ENCODE assay signal across 10 mouse cellular contexts in genomic region chr10:79794491-79794931, GRCm38 (mm10). TPM values are rescaled to one million over a fixed set of nuclear protein-coding genes. Genes with fewer than 3 reads are reported as not detected.
A peak's percentile ranks its signal among the peaks of the same experiment; 100 is the strongest.
DNase-seq lines count a peak whose midpoint lies in the region; ATAC-seq and TF ChIP-seq lines count a peak whose summit lies in the region.
"Had no signal": no experiment of that assay in that cellular context is flagged by ENCODE, and none has a peak within 500 bp of the region (broad histone marks: within the 10 kb centered on the region; RNA-seq: fewer than 3 reads in every experiment).

No protein-coding gene starts in this region.

- DNase-seq in frontal cortex, postnatal 14 days (ENCODE audit: low spot score in 2 of 2): no peak
- DNase-seq in embryonic facial prominence, embryonic 10.5 days (ENCODE audit: low spot score): peak; percentile 46
- peak; percentile 79 for DNase-seq in lung, postnatal 14 days
- DNase-seq in stomach, postnatal 0 days (ENCODE audit: low spot score): peak; percentile 56

- peaks cover 21% of the 10 kb centered on the region for H3K36me3 ChIP-seq in embryonic facial prominence, embryonic 10.5 days (replicated peaks)
- no peaks in the 10 kb centered on the region for H3K36me3 ChIP-seq in heart, embryonic 11.5 days (ENCODE audit: control insufficient read depth, insufficient read depth, low read length)
- no peaks in the 10 kb centered on the region for H3K36me3 ChIP-seq in kidney, embryonic 14.5 days (ENCODE audit: control insufficient read depth, insufficient read depth, low read length)
- no peaks in the 10 kb centered on the region for H3K36me3 ChIP-seq in stomach, postnatal 0 days (ENCODE audit: control insufficient read depth, insufficient read depth, low read length)

- peaks cover 51% of the 10 kb centered on the region for H3K4me1 ChIP-seq in embryonic facial prominence, embryonic 10.5 days
- H3K4me1 ChIP-seq in heart, embryonic 11.5 days (ENCODE audit: control insufficient read depth, insufficient read depth, low read length): peaks cover 10% of the 10 kb centered on the region
- H3K4me1 ChIP-seq in kidney, embryonic 14.5 days (ENCODE audit: control insufficient read depth, insufficient read depth, low read length): peaks cover 34% of the 10 kb centered on the region
- peaks cover 9% of the 10 kb centered on the region for H3K4me1 ChIP-seq in stomach, postnatal 0 days (replicated peaks; ENCODE audit: control insufficient read depth, insufficient read depth)

- peak overlapping the region; percentile 95 for H3K4me3 ChIP-seq in embryonic facial prominence, embryonic 10.5 days
- H3K4me3 ChIP-seq in heart, embryonic 11.5 days (ENCODE audit: low read depth, low read length): peak overlapping the region; percentile 87
- H3K4me3 ChIP-seq in kidney, embryonic 14.5 days (ENCODE audit: low read length): peak overlapping the region; percentile 93
- H3K4me3 ChIP-seq in stomach, postnatal 0 days (ENCODE audit: low read depth, low read length): peak overlapping the region; percentile 83

- peak overlapping the region; percentile 97 for H3K27ac ChIP-seq in embryonic facial prominence, embryonic 10.5 days (replicated peaks)
- H3K27ac ChIP-seq in heart, embryonic 11.5 days (ENCODE audit: low read depth, low read length): peak overlapping the region; percentile 42
- H3K27ac ChIP-seq in kidney, embryonic 14.5 days (ENCODE audit: low read depth, low read length): peak overlapping the region; percentile 94
- peak overlapping the region; percentile 80 for H3K27ac ChIP-seq in stomach, postnatal 0 days (replicated peaks)

- H3K4me2 ChIP-seq in heart, embryonic 11.5 days: peak overlapping the region; percentile 93
- peak overlapping the region; percentile 69 for H3K4me2 ChIP-seq in kidney, embryonic 14.5 days (replicated peaks; ENCODE audit: low read depth, low read length)
- peak overlapping the region; percentile 90 for H3K4me2 ChIP-seq in stomach, postnatal 0 days (replicated peaks; ENCODE audit: low read depth)

- peak; percentile 20; the same call in 1 of the 2 replicates for ATAC-seq in frontal cortex, adult (ENCODE audit: low TSS enrichment)
- ATAC-seq in heart, embryonic 11.5 days (replicated peaks; ENCODE audit: insufficient number of reproducible peaks, low FRiP score, low TSS enrichment): 0 out of 2 replicates have a peak, but pooled peaks have one; percentile 16
- ATAC-seq in kidney, embryonic 14.5 days (ENCODE audit: low FRiP score, low TSS enrichment): peak; percentile 42
- peak; percentile 36; the same call in 1 of the 2 replicates for ATAC-seq in stomach, postnatal 0 days (ENCODE audit: low FRiP score, low TSS enrichment)
- no peak for ATAC-seq in granulocyte monocyte progenitor cell, adult 5-6 weeks (replicated peaks; ENCODE audit: poor library complexity, severe bottlenecking)

- H3K27me3 ChIP-seq in embryonic facial prominence, embryonic 10.5 days (replicated peaks; ENCODE audit: low read depth, poor library complexity, severe bottlenecking): no peaks in the 10 kb centered on the region; the same call in 1 of the 2 replicates
- no peaks in the 10 kb centered on the region for H3K27me3 ChIP-seq in heart, embryonic 11.5 days (ENCODE audit: control insufficient read depth, insufficient read depth, low read length)
- H3K27me3 ChIP-seq in kidney, embryonic 14.5 days (ENCODE audit: control insufficient read depth, insufficient read depth, low read length): no peaks in the 10 kb centered on the region
- no peaks in the 10 kb centered on the region for H3K27me3 ChIP-seq in stomach, postnatal 0 days (ENCODE audit: control insufficient read depth, insufficient read depth, low read length)

- TF ChIP-seq EP300 in stomach, postnatal 0 days (optimal IDR thresholded peaks at IDR 0.05): no peak

- 7% methylated on average over 10 of the region's 10 CpGs for WGBS in embryonic facial prominence, embryonic 10.5 days
- 7% methylated on average over 10 of the region's 10 CpGs for WGBS in heart, embryonic 11.5 days (ENCODE audit: insufficient replicate concordance)
- WGBS in kidney, embryonic 14.5 days: 7% methylated on average over 10 of the region's 10 CpGs
- WGBS in stomach, postnatal 0 days: 10% methylated on average over 10 of the region's 10 CpGs

- H3K9ac ChIP-seq in heart, embryonic 11.5 days (ENCODE audit: low read depth, low read length): peak overlapping the region; percentile 94
- peak overlapping the region; percentile 96 for H3K9ac ChIP-seq in kidney, embryonic 14.5 days (ENCODE audit: low read depth, low read length)
- peak overlapping the region; percentile 78 for H3K9ac ChIP-seq in stomach, postnatal 0 days (ENCODE audit: low read length)

- TF ChIP-seq CTCF in stomach, postnatal 0 days (IDR thresholded peaks at IDR 0.05; ENCODE audit: low read depth): no peak

- no peaks in the 10 kb centered on the region for H3K9me3 ChIP-seq in embryonic facial prominence, embryonic 10.5 days
- H3K9me3 ChIP-seq in heart, embryonic 11.5 days (replicated peaks; ENCODE audit: control insufficient read depth, low read length): no peaks in the 10 kb centered on the region
- no peaks in the 10 kb centered on the region for H3K9me3 ChIP-seq in kidney, embryonic 14.5 days (ENCODE audit: control insufficient read depth, low read length)
- no peaks in the 10 kb centered on the region for H3K9me3 ChIP-seq in stomach, postnatal 0 days (ENCODE audit: control insufficient read depth, low read length)

RNA-seq across cellular contexts. Expression of gene Palm, which starts 1.1 kb away (rescaled TPM):
- polyA plus RNA-seq in embryonic facial prominence, embryonic 10.5 days (2016; fragmentation: Nextera tagmentation; extraction: Ambion mirVana): 127 and 129 TPM in 2 replicates
- polyA plus RNA-seq in heart, embryonic 11.5 days (2014; fragmentation: Nextera tagmentation; extraction: Ambion mirVana): 66.6 and 70.1 TPM in 2 replicates
- polyA plus RNA-seq in kidney, embryonic 14.5 days (2014; fragmentation: Nextera tagmentation; extraction: Ambion mirVana): 101 and 136 TPM in 2 replicates
- 27.8 and 29.1 TPM in 2 replicates for polyA plus RNA-seq in stomach, postnatal 0 days (2015; fragmentation: Nextera tagmentation; extraction: Ambion mirVana)
- total RNA-seq in granulocyte monocyte progenitor cell, adult 5-6 weeks (2014; fragmentation: Nextera tagmentation): 80.1 and 110 TPM in 2 replicates
- 35.6 and 48.6 TPM in 2 replicates for total RNA-seq in granulocyte monocyte progenitor cell, adult 5-6 weeks (2017)

RNA-seq across cellular contexts. Expression of gene Prss57, which starts 3.8 kb away (rescaled TPM):
- 0.05 TPM in 1 of 2 replicates, not detected in the other for polyA plus RNA-seq in embryonic facial prominence, embryonic 10.5 days (2016; fragmentation: Nextera tagmentation; extraction: Ambion mirVana)
- polyA plus RNA-seq in heart, embryonic 11.5 days (2014; fragmentation: Nextera tagmentation; extraction: Ambion mirVana): not detected in 2 replicates
- polyA plus RNA-seq in kidney, embryonic 14.5 days (2014; fragmentation: Nextera tagmentation; extraction: Ambion mirVana): not detected in 2 replicates
- polyA plus RNA-seq in stomach, postnatal 0 days (2015; fragmentation: Nextera tagmentation; extraction: Ambion mirVana): 0.04 and 0.15 TPM in 2 replicates
- total RNA-seq in granulocyte monocyte progenitor cell, adult 5-6 weeks (2014; fragmentation: Nextera tagmentation): 172 and 215 TPM in 2 replicates
- 77.4 and 86.7 TPM in 2 replicates for total RNA-seq in granulocyte monocyte progenitor cell, adult 5-6 weeks (2017)

RNA-seq across cellular contexts. Expression of gene Fstl3, which starts 17.4 kb away (rescaled TPM):
- 1.9 and 2.2 TPM in 2 replicates for polyA plus RNA-seq in embryonic facial prominence, embryonic 10.5 days (2016; fragmentation: Nextera tagmentation; extraction: Ambion mirVana)
- polyA plus RNA-seq in heart, embryonic 11.5 days (2014; fragmentation: Nextera tagmentation; extraction: Ambion mirVana): 11.4 TPM in 2 replicates
- 4.9 and 8.2 TPM in 2 replicates for polyA plus RNA-seq in kidney, embryonic 14.5 days (2014; fragmentation: Nextera tagmentation; extraction: Ambion mirVana)
- 14.1 and 17.6 TPM in 2 replicates for polyA plus RNA-seq in stomach, postnatal 0 days (2015; fragmentation: Nextera tagmentation; extraction: Ambion mirVana)
- 4.6 TPM in 1 of 2 replicates, not detected in the other for total RNA-seq in granulocyte monocyte progenitor cell, adult 5-6 weeks (2014; fragmentation: Nextera tagmentation)
- total RNA-seq in granulocyte monocyte progenitor cell, adult 5-6 weeks (2017): 0.62 and 1.4 TPM in 2 replicates

RNA-seq across cellular contexts. Expression of gene Misp, which starts 26.3 kb away (rescaled TPM):
- 1.7 and 2.2 TPM in 2 replicates for polyA plus RNA-seq in embryonic facial prominence, embryonic 10.5 days (2016; fragmentation: Nextera tagmentation; extraction: Ambion mirVana)
- polyA plus RNA-seq in heart, embryonic 11.5 days (2014; fragmentation: Nextera tagmentation; extraction: Ambion mirVana): 0.63 and 0.89 TPM in 2 replicates
- 4.1 and 9.0 TPM in 2 replicates for polyA plus RNA-seq in kidney, embryonic 14.5 days (2014; fragmentation: Nextera tagmentation; extraction: Ambion mirVana)
- 57.6 and 58.0 TPM in 2 replicates for polyA plus RNA-seq in stomach, postnatal 0 days (2015; fragmentation: Nextera tagmentation; extraction: Ambion mirVana)
- 0.34 TPM in 1 of 2 replicates, not detected in the other for total RNA-seq in granulocyte monocyte progenitor cell, adult 5-6 weeks (2014; fragmentation: Nextera tagmentation)
- 0.82 TPM in 1 of 2 replicates, not detected in the other for total RNA-seq in granulocyte monocyte progenitor cell, adult 5-6 weeks (2017)
- total RNA-seq: CH12.LX; hematopoietic stem cell, adult 5-6 weeks had no signal

RNA-seq across cellular contexts. Expression of gene Rnf126, which starts 27.8 kb away (rescaled TPM):
- 125 and 126 TPM in 2 replicates for polyA plus RNA-seq in embryonic facial prominence, embryonic 10.5 days (2016; fragmentation: Nextera tagmentation; extraction: Ambion mirVana)
- polyA plus RNA-seq in heart, embryonic 11.5 days (2014; fragmentation: Nextera tagmentation; extraction: Ambion mirVana): 63.1 and 69.0 TPM in 2 replicates
- polyA plus RNA-seq in kidney, embryonic 14.5 days (2014; fragmentation: Nextera tagmentation; extraction: Ambion mirVana): 95.9 and 104 TPM in 2 replicates
- polyA plus RNA-seq in stomach, postnatal 0 days (2015; fragmentation: Nextera tagmentation; extraction: Ambion mirVana): 60.0 and 68.6 TPM in 2 replicates
- 32.1 and 64.5 TPM in 2 replicates for total RNA-seq in granulocyte monocyte progenitor cell, adult 5-6 weeks (2014; fragmentation: Nextera tagmentation)
- total RNA-seq in granulocyte monocyte progenitor cell, adult 5-6 weeks (2017): 17.3 and 28.2 TPM in 2 replicates

Comparison
In these comparisons a context has a peak if more than half of its experiments do, and no peak if none do; other contexts are left out.
1. DNase-seq: peak in embryonic facial prominence, embryonic 10.5 days (single experiment), lung, postnatal 14 days (single experiment) and stomach, postnatal 0 days (single experiment); none in frontal cortex, postnatal 14 days (0 of 2).
2. H3K27ac ChIP-seq: peak in every context shown above with its lines; median percentile 97 in embryonic facial prominence, embryonic 10.5 days; 94 in kidney, embryonic 14.5 days; 80 in stomach, postnatal 0 days; 42 in heart, embryonic 11.5 days.
3. Peak in every context shown above with its lines, with median percentiles within 50 percentile points of each other: H3K4me3 ChIP-seq, H3K4me2 ChIP-seq and H3K9ac ChIP-seq.